Mouse (Mus musculus) E14TG2a.4 (cell line): ENCODE measurements at regions not wholly inside any gene's neighbourhood (a gene's known extent, or its start where the extent isn't known, plus 50 kb on each side); places are given as distances from the start of the nearest gene placed in this dataset.

Source experiments
- CTCF ChIP-seq: conservative IDR thresholded peaks from 2 replicates; pipeline ENCODE4 v1.5.1; 2014; ENCODE audit warnings: low read length
- POU5F1 ChIP-seq: IDR thresholded peaks from 2 replicates; pipeline ENCODE4 v1.6.1; 2014; ENCODE audit warnings: low read length, borderline replicate concordance

DNA sequence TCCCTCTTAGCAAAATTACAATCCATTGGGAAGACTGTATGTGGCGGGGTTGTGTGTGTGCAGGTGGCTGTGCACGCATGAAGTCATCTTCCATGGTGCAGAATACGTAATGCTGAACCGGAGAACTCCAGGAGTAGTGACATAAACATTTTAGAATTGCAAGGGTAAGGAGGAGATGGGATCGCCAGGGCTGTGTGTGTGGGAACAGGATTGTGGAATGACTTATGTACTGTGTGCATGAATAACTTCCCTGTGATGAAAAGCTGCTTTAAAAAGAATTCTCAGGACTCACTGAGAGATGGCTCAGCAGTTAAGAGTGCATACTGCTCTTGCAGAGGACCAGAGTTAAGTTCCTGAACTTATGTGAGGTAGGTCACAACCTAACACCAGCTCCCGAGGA is 57.2 kb upstream of the Slc30a5 start:
- TF ChIP-seq CTCF (no peak), POU5F1 (no peak)
